Mouse (Mus musculus): ENCODE measurements at regions not wholly inside any gene's neighbourhood (a gene's known extent, or its start where the extent isn't known, plus 50 kb on each side); places are given as distances from the start of the nearest gene placed in this dataset.
A peak's percentile ranks its signal among the peaks of the same experiment; 100 is the strongest.

- DNase-seq (ENCODE audit: low read depth) = no peak
These were observed 95.2 kb upstream of the Cpeb2 start for GRCm38 (mm10) chr5:43137777-43138176.

- no peak for DNase-seq (ENCODE audit: low read depth)
These were observed 94.0 kb upstream of the Cpeb2 start for GRCm38 (mm10) chr5:43138931-43139486.

GRCm38 (mm10) chr5:43139813-43140212, 93.2 kb upstream of the Cpeb2 start:
- no peak for DNase-seq (ENCODE audit: low read depth)

- DNase-seq (ENCODE audit: low read depth) = no peak
These were observed 87.0 kb upstream of the Cpeb2 start for GRCm38 (mm10) chr5:43145939-43146338.

GRCm38 (mm10) chr5:43146928-43147327, 86.0 kb upstream of the Cpeb2 start:
- DNase-seq (ENCODE audit: low read depth) = no peak

GRCm38 (mm10) chr5:43148486-43148885, 84.5 kb upstream of the Cpeb2 start:
- DNase-seq (ENCODE audit: low read depth) = peak; percentile 70

- DNase-seq (ENCODE audit: low read depth) = no peak
These were observed 83.4 kb upstream of the Cpeb2 start for GRCm38 (mm10) chr5:43149559-43149958.

- no peak for DNase-seq (ENCODE audit: low read depth)
These were observed 81.7 kb upstream of the Cpeb2 start for GRCm38 (mm10) chr5:43151099-43151774.

- no peak for DNase-seq (ENCODE audit: low read depth)
These were observed 80.8 kb upstream of the Cpeb2 start for GRCm38 (mm10) chr5:43152119-43152611.

- no peak for DNase-seq (ENCODE audit: low read depth)
These were observed 80.1 kb upstream of the Cpeb2 start for GRCm38 (mm10) chr5:43152881-43153280.

- DNase-seq (ENCODE audit: low read depth) = no peak
These were observed 76.2 kb upstream of the Cpeb2 start for GRCm38 (mm10) chr5:43156771-43157170.

- DNase-seq (ENCODE audit: low read depth) = no peak
These were observed 72.8 kb upstream of the Cpeb2 start for GRCm38 (mm10) chr5:43160140-43160539.

GRCm38 (mm10) chr5:43181475-43181874, 51.5 kb upstream of the Cpeb2 start:
- no peak for DNase-seq (ENCODE audit: low read depth)

All from fibroblast of lung, adult 2 months (primary cell).